Mouse (Mus musculus): ENCODE data around the gene Anks1b. TPM values are rescaled to one million over a fixed set of nuclear protein-coding genes. Genes with fewer than 3 reads are reported as not detected.

The Anks1b gene
- polyA plus RNA-seq, 1 experiment from 2014 or later = 0.01 TPM

DNA sequence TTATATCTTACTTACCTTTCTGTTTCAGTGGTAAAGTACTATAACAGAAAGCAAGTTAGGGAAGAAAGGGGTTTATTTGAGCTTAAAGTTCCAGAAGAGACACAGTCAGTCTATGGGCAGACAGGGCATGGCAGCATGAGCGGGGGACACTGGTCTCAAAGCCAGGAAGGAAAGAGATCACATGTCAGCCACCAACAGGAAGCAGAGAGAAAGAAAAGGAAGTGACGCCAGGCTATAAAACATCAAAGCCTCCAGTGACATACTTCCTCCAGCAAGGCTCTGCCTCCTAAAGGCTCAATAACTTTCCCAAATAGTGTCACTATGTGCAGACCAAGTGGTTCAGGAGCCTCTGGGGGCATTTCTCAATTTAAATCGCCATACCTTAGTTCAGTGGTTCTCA is 4.5 kb upstream of the Anks1b start:
- DNase-seq (ENCODE audit: low read depth, low spot score) (no peak), ATAC-seq (no peak)
- ChIA-PET CTCF (interaction anchor here (1.3 kb wide), 1 partner anchor 12 kb away, joined by 3 read pairs; no protein-coding TSS in a partner anchor), POLR2A (no interaction called here)
- TF ChIP-seq CTCF (IDR thresholded peaks at IDR 0.05) = no peak
- H3K27me3 ChIP-seq = peaks cover 30% of the 10 kb centered on the region
- in situ Hi-C loops (cut with MboI; ENCODE audit: low pct_unique_long_range_greater_than_20kb) = no loop called here

DNA sequence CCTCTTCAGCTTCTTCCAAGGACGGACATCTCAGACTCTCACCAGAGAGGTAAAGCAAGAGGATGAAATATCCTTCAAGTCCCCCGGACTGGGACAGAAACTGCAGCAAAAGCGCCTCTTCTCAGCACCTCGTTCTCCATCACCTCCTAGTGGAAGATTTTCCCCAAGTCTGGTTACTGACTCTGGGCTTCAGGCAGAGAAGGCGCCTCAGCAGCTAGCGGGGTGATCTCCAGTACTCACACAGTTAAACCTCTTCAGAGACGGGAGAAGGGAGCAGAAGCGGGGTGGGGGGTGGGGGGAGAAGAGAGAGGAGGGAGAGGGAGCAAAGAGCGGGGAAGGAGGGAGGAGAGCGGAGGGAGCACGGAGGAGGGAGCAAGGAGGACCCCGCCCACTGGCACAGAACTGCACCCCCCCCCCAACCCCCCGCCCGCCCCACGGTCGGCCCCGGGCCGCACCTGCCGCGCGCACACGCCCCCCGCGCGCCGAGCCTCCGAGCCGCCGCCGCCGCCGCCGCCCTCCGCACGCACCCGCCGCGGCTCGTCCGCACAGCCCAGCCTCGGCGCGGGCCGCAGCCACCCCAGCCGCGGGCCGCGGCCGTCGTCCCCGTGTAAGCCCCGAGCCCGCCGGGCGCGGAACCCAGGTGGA is 686 bp upstream of the Anks1b start:
- CTCF ChIA-PET = interaction anchor here (0.9 kb wide), 1 partner anchor 8 kb away, joined by 3 read pairs; no protein-coding TSS in a partner anchor
- DNase-seq (ENCODE audit: low read depth, low spot score) (no peak), ATAC-seq (peak; percentile 62)
- TF ChIP-seq CTCF (IDR thresholded peaks at IDR 0.05) = no peak
- POLR2A ChIA-PET = no interaction called here
- H3K27me3 ChIP-seq = peaks cover 44% of the 10 kb centered on the region
- in situ Hi-C loops (cut with MboI; ENCODE audit: low pct_unique_long_range_greater_than_20kb) = no loop called here

DNA sequence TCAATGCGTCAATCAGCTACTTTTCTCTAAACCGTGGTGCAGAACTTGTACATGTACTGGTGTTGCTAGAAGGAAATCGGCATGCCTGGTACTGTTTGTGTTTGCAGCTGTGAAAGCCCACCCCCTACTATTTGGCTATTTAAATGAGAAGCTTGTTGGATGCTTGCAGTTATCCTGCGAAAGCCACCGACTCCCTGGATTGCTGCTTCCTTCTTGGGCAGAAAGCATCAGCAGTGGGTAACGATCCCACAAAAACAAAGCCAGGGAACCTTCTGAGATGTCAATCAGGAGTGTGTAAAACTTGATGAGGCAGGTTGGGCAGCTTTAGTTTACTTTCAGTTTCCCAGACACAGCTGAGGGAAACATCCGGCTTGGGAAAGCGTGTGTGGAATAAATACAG is 727 bp downstream of the Anks1b start:
- DNase-seq (ENCODE audit: low read depth, low spot score) (no peak), ATAC-seq (no peak)
- ChIA-PET POLR2A (no interaction called here), CTCF (no interaction called here)
- H3K27me3 ChIP-seq = peaks cover 49% of the 10 kb centered on the region
- TF ChIP-seq CTCF (IDR thresholded peaks at IDR 0.05) = no peak
- in situ Hi-C loops (cut with MboI; ENCODE audit: low pct_unique_long_range_greater_than_20kb) = no loop called here

DNA sequence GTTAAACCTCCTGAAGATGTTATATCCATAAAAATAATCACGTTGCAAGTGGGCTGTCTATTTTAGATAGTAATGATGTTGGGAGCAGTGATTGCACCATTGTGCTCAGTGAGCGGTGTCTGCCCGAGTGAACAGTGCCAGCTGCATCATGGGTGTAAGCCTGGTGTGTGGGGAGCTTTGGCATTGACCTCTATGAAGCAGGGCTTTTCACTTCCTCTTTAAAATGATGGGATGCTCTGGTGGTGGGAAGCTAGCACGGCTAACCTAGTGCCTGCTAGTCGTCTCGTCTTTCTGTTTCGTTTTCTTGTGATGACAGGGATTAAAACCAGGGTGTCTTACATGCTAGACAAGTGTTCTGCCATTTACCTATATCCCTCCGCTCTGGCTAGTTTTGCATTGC is 10.3 kb downstream of the Anks1b start:
- ChIA-PET CTCF (no interaction called here), POLR2A (no interaction called here)
- ATAC-seq (no peak), DNase-seq (ENCODE audit: low read depth, low spot score) (no peak)
- H3K27me3 ChIP-seq = peaks cover 39% of the 10 kb centered on the region
- in situ Hi-C loops (cut with MboI; ENCODE audit: low pct_unique_long_range_greater_than_20kb) = no loop called here
- no peak for TF ChIP-seq CTCF (IDR thresholded peaks at IDR 0.05)

DNA sequence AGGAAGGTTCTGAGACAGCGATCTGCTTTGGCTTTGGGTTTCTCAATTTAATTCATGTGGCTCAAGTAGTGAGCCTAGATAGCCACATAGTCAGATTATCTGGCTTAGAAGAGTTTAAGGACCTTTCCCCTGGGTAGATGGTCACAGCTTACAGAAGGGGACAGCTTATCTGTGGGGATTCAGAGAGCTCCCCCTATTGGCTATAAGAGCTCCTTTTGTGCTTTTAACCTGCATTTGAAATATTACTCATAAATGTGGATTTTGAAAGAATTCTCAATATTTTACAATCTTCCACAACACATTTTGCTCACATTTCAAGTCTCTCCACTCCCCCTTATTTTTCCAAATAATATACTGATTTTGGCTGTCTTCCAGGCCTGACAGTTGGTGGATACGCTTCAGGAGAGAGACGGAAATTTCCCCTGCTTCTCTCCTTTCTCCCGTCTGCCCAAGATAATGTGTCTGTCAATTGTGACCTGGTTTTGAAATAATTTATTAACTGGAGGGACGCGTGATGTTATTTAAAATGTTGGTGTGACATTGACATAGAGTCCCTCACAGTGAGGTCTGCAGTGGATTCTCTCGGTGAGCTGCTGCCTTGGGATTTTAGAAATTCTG is 29.5 kb downstream of the Anks1b start:
- no peak for DNase-seq (ENCODE audit: low read depth, low spot score)
- peak; percentile 42 for TF ChIP-seq CTCF (IDR thresholded peaks at IDR 0.05)
- in situ Hi-C loops (cut with MboI; ENCODE audit: low pct_unique_long_range_greater_than_20kb) = no loop called here
- POLR2A ChIA-PET = no interaction called here
- peaks cover 10% of the 10 kb centered on the region for H3K27me3 ChIP-seq
- CTCF ChIA-PET = interaction anchor here (1.5 kb wide), 1 partner anchor 17 kb away, joined by 3 read pairs; no protein-coding TSS in a partner anchor
- no peak for ATAC-seq

DNA sequence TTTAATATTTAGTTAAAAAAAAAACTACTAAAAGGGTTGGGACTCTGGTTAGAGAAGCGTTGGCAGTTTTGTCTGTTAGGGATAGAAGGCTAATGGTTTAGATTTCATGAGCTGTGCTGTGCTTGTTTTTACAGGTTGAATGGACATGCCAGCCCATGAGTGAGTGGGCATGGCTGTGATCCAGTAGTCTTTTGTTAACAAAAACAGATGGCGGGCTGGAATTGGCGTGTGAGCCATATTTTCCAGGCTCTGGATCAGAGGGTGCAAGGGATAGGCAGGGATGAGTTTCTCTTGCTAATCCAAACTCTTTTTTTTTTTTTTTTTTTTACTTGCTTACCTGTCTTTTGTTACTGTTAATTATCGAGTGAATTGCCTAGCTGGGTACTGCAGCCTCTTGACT is 38.6 kb downstream of the Anks1b start:
- in situ Hi-C loops (cut with MboI; ENCODE audit: low pct_unique_long_range_greater_than_20kb) = no loop called here
- peaks cover 8% of the 10 kb centered on the region for H3K27me3 ChIP-seq
- DNase-seq (ENCODE audit: low read depth, low spot score) (no peak), ATAC-seq (no peak)
- ChIA-PET POLR2A (no interaction called here), CTCF (no interaction called here)
- TF ChIP-seq CTCF (IDR thresholded peaks at IDR 0.05) = no peak

DNA sequence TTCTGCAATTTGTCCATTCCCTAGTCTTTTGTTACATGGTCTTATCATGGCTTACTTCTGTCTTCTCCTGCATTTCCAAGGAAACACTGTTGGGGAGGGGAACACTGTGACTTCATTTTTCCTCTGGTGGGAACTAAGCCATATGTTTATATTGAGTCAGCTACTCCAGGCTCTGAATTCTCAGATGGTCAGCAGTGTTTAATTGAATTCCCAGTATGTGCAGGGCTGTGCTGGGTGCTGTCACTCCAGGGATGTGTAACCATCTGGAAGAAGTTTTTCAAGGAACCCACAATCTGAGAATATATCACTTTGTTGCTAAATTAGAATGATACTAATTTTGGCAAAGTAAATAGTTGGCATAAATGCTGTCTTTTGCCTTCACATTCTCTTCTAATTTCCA is 39.9 kb downstream of the Anks1b start:
- in situ Hi-C loops (cut with MboI; ENCODE audit: low pct_unique_long_range_greater_than_20kb) = no loop called here
- peaks cover 13% of the 10 kb centered on the region for H3K27me3 ChIP-seq
- ChIA-PET POLR2A (no interaction called here), CTCF (no interaction called here)
- TF ChIP-seq CTCF (IDR thresholded peaks at IDR 0.05) = no peak
- ATAC-seq (no peak), DNase-seq (ENCODE audit: low read depth, low spot score) (no peak)

DNA sequence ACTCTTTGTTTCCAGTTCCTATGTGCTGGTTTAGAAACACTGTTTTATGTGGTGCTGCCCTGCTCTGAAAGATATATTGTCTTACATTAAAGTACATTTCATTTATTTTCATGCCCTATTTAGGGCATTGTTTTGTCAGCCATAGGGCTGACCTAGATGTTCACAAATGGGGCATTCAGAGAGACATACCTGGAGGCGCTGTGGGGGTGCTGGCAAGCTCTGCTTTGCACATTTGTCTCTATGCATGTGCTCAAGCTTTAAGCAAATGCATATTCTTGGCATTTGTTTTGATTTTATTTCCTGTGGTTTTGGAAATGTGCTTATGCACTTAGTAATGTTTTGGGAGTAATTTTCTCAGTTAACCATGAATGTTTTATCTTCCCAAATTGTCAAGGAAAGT is 43.8 kb downstream of the Anks1b start:
- TF ChIP-seq CTCF (IDR thresholded peaks at IDR 0.05) = no peak
- in situ Hi-C loops (cut with MboI; ENCODE audit: low pct_unique_long_range_greater_than_20kb) = no loop called here
- peaks cover 19% of the 10 kb centered on the region for H3K27me3 ChIP-seq
- ATAC-seq (no peak), DNase-seq (ENCODE audit: low read depth, low spot score) (no peak)
- ChIA-PET POLR2A (no interaction called here), CTCF (no interaction called here)

DNA sequence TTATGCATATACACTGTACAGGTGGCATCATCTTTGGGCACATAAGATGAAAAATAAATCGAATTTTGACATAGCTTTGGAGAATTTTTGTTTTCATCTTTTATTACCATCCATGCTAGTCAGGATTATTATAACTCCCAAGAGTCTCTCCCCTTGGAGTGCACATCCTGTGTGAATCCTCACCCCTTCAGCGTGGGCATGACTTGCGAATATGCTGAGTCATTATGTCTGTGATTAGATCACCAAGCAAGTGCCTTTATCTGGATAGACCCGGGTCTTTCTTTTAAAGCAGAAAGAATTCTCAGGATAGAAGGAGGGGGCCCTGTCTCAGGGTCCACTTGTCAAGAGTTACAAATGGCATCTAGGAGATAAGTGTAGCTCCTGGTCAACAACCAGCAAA is 48.7 kb downstream of the Anks1b start:
- ChIA-PET POLR2A (interaction anchor here (0.6 to 0.7 kb wide), 2 partner anchors 1187 to 1239 kb away, joined by 3 read pairs; no protein-coding TSS in a partner anchor), CTCF (no interaction called here)
- no peak for TF ChIP-seq CTCF (IDR thresholded peaks at IDR 0.05)
- peaks cover 15% of the 10 kb centered on the region for H3K27me3 ChIP-seq
- in situ Hi-C loops (cut with MboI; ENCODE audit: low pct_unique_long_range_greater_than_20kb) = no loop called here
- ATAC-seq (no peak), DNase-seq (ENCODE audit: low read depth, low spot score) (no peak)

DNA sequence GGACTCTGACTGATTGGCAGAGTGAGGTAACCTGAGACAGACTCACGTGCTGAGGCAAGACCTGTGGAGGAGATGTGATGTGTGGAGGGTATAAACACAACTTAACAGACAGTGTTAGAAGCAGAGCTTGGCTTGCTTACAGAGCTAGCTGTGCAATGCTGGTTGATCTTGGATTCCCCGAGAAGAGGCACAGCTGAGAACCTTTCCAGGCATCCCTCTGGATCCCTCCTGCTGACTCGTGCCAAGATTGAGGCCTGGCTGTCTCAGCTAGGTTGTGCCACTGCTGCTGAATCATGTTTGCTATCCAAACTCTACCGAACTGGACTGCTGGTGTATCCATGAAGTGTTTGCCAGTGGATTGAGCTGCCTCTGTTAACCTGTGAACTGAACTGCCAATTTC is 68.9 kb downstream of the Anks1b start:
- ATAC-seq (no peak), DNase-seq (ENCODE audit: low read depth, low spot score) (no peak)
- ChIA-PET POLR2A (no interaction called here), CTCF (no interaction called here)
- in situ Hi-C loops (cut with MboI; ENCODE audit: low pct_unique_long_range_greater_than_20kb) = no loop called here
- TF ChIP-seq CTCF (IDR thresholded peaks at IDR 0.05) = no peak
- H3K27me3 ChIP-seq = peaks cover 4% of the 10 kb centered on the region

DNA sequence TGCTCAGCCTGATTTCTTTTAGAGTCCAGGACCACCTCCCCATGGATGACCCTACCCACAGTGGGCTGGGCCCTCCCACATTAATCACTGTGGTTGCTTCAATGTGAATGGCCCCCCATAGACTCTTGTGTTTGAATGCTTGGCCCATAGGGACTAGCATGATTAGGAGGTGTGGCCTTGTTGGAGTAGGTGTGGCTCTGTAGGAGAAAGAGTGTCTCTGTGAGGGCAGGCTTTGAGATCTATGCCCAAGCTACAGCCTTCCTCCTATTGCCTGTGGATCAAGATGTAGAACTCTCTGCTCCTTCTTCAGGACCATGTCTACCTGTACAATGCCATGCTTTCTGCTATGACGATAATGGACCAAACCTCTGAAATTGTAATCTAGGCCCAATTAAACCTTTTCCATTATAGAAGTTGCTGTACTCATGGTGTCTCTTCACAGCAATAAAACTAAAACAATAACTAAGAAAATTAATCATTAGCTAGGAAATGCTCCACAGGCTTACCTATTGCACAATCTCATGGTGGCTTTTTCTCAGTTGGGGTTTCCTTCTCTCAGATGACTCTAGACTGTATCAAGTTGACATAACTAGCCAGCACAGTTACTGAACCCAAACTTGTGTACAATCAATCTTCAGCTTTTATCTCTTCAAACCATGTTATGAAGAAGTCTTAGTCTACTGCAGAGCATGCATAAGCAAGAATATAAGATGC is 73.5 kb downstream of the Anks1b start:
- ChIA-PET CTCF (no interaction called here), POLR2A (no interaction called here)
- in situ Hi-C loops (cut with MboI; ENCODE audit: low pct_unique_long_range_greater_than_20kb) = no loop called here
- no peak for ATAC-seq
- H3K27me3 ChIP-seq = no peaks in the 10 kb centered on the region
- no peak for DNase-seq (ENCODE audit: low read depth, low spot score)
- no peak for TF ChIP-seq CTCF (IDR thresholded peaks at IDR 0.05)
